Mouse (Mus musculus) bone marrow macrophage, adult 2 months (primary cell): Measurements from ENCODE around the gene Cfap46. TPM values are rescaled to one million over a fixed set of nuclear protein-coding genes. Genes with fewer than 3 reads are reported as not detected.
A peak's percentile ranks its signal among the peaks of the same experiment; 100 is the strongest.
"Not testable (repeated sequence)": the region's sequence is repeated elsewhere in the genome, so short reads cannot be mapped to it uniquely, and the experiment has no call there.

Experiments
- H3K27ac ChIP-seq: 2 replicates; pipeline ENCODE4 v1.5.1; 2012; ENCODE audit warnings: low read depth, low read length; ENCODE audit not compliant: insufficient read depth
- H3K4me1 ChIP-seq: 2 replicates; pipeline ENCODE4 v1.6.1; 2012; ENCODE audit warnings: low read length; ENCODE audit not compliant: control insufficient read depth, insufficient read depth
- H3K4me3 ChIP-seq: 2 replicates; pipeline ENCODE4 v1.5.1; 2012; ENCODE audit warnings: mild to moderate bottlenecking, low read length, moderate library complexity; ENCODE audit not compliant: insufficient read depth
- CTCF ChIP-seq: IDR thresholded peaks from 2 replicates; pipeline ENCODE4 v1.5.1; 2012; ENCODE audit warnings: low read depth, mild to moderate bottlenecking, low read length, moderate library complexity
- POLR2A ChIP-seq: IDR thresholded peaks from 2 replicates; pipeline ENCODE4 v1.6.1; 2012; ENCODE audit warnings: mild to moderate bottlenecking, low read depth, low read length, borderline replicate concordance
- polyA plus RNA-seq: library from polyadenylated mRNA; stranded (reverse); fragments of >200 nt; gene quantifications from 2 replicates; pipeline ENCODE4 v1.2.4, GENCODE M21; 2012; ENCODE audit not compliant: missing spikeins, insufficient read depth, insufficient read length

Gene Cfap46
- polyA plus RNA-seq, 1 experiment = not detected

DNA sequence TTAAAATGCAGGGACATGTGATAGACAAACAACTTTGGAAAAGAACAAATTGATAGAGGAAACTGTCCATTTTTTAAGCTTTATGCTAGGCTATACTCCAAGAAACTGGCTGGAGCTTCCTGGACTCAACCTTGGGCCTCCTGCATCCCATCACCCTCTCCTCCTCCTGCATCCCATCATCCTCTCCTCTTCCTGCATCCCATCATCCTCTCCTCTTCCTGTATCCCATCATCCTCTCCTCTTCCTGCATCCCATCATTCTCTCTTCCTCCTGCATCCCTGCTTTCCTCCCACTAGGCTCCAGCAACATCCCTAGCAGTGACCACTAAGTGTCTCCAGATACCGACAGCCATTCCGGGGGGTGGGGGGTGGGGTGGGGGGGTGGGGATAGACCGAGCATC lies 7.2 kb downstream of the Cfap46 start:
- TF ChIP-seq CTCF (no peak), POLR2A (no peak)
- H3K4me1 ChIP-seq = no peaks in the 10 kb centered on the region
- no peak overlapping the region for H3K4me3 ChIP-seq

DNA sequence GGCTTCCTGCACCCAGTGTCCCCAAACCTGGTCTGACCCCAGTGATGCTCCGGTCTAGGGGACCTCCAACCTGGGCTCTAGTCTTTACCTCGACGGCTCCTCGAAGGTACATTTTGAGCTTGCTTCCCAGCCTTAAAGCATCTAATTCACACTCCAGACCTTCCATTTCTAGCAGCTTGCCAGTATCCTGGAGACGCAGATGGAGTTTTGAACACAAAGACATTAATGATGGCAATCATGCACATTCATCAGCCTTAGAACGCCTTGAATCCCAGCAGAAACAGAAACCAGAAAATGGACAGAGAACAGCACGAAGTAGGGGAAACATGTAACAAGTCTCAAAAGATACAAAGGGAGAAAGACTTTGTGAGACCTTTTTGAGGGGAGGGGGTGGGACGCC lies 16.7 kb downstream of the Cfap46 start:
- no peak for TF ChIP-seq CTCF
- TF ChIP-seq POLR2A = no peak
- H3K27ac ChIP-seq = no peak overlapping the region
- H3K4me1 ChIP-seq = no peaks in the 10 kb centered on the region
- H3K4me3 ChIP-seq = no peak overlapping the region

More for the DNA sequence above, 7.2 kb downstream of the Cfap46 start:
- no peak overlapping the region for H3K27ac ChIP-seq

DNA sequence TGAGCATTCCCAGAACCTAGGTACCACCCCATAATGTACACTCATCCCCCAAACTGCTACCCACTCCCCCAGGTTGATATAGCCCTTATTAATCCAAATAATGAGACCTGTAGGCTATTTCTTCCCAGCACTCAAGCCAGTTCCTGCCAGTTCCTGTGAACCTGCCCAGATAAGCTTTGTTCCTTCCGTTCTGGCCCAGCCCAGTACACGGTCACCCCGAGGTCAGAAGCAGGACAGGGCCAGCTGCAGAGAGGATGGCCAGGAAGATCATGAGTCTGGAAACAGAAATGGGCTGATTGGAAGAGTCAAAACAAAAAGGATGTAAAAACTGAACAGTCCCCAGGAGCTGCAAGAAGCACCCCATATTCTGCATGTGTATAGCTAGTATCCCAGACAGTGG lies 20.3 kb downstream of the Cfap46 start:
- Histone ChIP-seq H3K27ac (no peak overlapping the region), H3K4me1 (no peaks in the 10 kb centered on the region), H3K4me3 (no peak overlapping the region)
- TF ChIP-seq POLR2A (no peak), CTCF (no peak)

DNA sequence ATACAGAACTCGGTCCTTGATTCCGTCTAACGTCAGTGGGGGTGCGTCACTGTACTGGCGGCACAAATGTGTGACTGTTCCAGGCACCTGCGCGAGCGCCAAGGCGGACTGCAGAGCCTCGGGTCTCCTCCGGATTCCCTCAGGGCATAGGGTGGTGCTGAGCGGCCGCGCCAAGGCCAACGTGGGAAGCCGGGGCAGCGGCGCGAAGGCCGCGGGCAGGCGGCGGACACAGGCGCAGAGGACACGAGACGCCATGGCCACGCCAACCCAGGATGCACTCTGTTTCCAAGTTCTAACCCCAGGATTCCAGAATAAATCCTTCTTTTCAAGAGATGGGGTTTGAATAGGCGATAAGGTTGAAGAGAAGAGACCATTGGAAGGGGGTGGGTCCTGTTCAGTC lies 23.7 kb downstream of the Cfap46 start:
- not testable (repeated sequence) for H3K4me1 ChIP-seq, H3K27ac ChIP-seq

DNA sequence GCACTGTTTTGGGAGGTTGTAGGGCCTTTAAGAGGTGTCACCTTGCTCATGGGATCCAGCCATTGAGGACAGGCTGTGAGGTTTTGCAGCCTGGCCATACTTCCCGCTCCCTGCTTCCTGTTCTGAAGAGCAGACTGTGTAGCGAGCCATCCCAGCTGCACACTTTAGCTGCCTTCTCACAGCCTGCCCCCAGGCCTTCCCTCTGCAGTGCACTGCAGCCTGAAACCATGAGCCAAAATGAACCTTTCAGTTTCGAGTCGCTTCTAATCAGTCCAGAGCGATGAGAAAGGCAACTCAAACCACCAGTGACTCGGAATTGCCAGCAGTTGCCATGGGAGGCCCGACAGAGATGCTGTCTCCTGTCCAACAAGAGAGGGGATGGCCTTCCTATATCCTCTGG lies 33.9 kb downstream of the Cfap46 start:
- H3K27ac ChIP-seq = no peak overlapping the region

More for the DNA sequence above, 23.7 kb downstream of the Cfap46 start:
- not testable (repeated sequence) for H3K4me3 ChIP-seq

DNA sequence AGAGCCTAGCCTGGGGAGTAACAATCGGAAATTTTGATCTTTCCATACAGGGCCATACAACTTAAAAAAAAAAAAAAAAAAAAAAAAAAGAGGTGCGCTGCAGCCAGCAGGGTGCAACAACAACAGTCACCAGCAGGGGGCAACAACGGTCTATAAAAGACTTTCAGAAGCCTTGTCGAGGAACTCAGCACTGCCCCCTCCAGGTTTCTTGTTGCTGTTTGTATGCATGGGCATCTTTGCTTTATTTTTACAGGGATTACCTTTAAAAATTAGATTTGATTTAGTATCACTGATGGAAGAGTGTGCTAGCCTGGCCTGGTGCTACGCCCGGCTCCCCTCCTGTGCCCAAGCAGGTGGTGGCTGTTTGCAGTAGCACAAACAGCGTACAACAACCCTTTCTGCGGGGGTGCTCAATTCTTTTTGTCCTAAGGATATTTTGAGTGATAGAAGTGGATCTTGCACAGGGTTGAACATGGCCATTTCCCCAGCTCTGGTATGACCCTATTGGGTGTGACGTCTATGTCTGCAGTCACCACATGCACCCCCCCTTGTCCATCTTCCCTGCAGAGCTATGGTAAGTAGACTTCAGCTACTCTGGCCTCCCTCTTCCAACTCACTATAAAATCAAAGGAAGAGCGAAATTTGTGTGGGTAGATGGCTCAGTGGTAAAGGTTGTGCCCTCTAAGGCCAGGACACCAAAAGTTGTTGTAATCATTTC lies 35.4 kb downstream of the Cfap46 start:
- TF ChIP-seq POLR2A = no peak
- peak; percentile 84 for TF ChIP-seq CTCF
- Histone ChIP-seq H3K4me3 (no peak overlapping the region), H3K4me1 (no peaks in the 10 kb centered on the region), H3K27ac (no peak overlapping the region)

More for the DNA sequence above, 33.9 kb downstream of the Cfap46 start:
- H3K4me1 ChIP-seq = no peaks in the 10 kb centered on the region
- TF ChIP-seq POLR2A (no peak), CTCF (no peak)
- H3K4me3 ChIP-seq = no peak overlapping the region

DNA sequence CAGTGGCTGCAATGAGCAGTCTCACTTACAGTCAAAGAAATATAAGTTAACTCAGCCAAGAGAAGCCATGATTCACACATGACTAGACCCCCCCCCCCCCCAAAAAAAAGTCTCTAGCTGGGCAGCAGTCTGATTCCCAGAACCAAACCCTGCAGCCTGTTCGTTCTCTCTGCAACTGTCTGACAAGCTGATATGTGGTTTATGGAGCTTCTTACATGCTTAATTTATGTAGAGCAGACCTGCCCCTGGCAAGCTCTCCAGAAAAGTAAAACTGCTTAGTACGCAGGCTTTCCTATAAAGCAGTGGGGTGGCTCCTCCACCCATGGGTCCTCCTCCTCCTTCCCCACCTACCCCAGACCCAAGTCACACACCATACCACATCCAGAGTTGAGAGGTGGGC lies 50.2 kb downstream of the Cfap46 start:
- H3K27ac ChIP-seq = no peak overlapping the region
- TF ChIP-seq CTCF = no peak
- no peak for TF ChIP-seq POLR2A

DNA sequence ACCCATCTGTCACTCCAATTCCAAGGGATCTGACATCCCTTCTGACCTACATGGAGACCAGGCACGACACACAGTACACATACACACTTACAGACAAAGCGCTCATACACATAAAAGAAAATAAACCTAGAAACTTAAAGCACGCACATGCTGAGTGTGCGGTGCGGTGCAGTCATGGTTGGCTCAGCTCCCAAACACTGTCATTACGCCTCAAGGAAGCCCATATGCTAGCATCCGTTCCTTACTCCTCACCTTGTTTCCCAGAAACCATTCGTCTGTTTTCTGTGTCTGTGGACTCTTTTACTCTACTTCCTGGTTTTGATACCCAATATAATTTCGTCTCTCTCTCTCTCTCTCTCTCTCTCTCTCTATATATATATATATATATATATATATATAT lies 58.5 kb downstream of the Cfap46 start:
- TF ChIP-seq POLR2A (no peak), CTCF (no peak)

More for the DNA sequence above, 50.2 kb downstream of the Cfap46 start:
- Histone ChIP-seq H3K4me1 (no peaks in the 10 kb centered on the region), H3K4me3 (no peak overlapping the region)

DNA sequence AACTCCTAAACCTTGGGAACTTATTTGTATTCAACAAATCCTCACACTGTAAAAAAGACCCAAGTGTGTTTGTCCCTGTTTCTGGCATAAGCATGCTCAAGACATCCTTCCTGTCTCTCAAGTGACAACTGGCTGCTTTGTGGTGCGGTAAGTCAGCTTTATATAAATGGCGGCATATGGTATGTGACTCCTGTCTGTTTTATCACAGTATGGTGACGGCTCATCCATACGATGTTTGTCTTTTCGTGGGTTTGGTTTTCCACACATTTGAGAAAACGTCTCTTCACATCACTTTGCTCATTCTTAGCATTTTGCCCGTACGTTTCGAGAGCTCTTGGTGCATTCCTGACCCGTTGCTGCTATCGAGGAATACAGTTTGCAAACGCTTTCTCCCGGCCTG lies 61.0 kb downstream of the Cfap46 start:
- TF ChIP-seq CTCF = no peak
- TF ChIP-seq POLR2A = no peak
- H3K4me3 ChIP-seq = no peak overlapping the region
- no peak overlapping the region for H3K27ac ChIP-seq
- H3K4me1 ChIP-seq = no peaks in the 10 kb centered on the region

More for the DNA sequence above, 58.5 kb downstream of the Cfap46 start:
- Histone ChIP-seq H3K4me3 (no peak overlapping the region), H3K27ac (no peak overlapping the region), H3K4me1 (no peaks in the 10 kb centered on the region)

DNA sequence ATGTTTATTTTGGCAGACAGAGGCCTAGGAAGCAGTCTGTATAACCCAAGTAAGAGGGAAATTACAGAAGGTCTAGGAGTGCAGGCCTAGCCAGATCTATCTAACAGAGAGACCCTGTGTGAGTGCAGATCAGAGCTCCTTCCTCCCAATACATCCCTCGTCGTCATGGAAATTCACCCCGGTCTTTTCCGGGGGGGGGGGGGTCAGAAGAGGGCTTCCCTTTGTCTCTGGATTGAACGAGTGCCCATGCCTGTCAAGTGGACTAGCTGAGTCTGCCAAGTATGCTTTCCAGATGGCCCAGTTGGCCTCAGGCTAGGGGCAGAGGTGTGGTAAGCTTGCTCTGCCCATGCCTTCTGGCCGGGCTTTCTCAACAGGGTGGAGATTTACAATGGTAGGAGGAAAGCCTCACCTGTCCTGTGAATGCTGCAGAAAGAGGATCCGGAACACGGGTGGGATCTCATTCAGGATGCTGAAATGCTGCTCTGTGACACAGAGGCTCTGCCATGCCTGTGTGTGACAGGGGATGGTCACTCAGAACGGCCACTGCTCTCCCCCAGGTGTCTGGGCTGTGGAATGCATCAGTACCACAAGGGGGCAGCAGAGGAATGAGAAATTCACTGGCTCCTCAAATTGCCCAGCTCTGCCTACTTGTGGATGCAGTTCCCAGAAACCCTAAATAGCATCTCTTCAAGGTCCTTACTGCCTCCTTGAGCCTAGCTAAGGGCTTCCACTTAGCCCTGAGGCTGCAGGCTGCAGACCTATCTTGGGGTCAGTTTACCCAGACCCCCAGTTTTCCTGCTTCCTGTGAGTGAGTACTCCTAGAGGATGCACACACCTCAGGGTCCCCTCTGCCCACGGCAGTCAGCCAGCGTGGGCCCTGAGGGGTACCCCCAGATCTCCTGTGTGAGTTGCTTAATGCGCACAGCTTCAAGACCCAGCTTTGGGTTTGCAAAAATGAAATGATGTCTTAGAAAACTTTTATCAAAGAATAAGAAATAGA lies 67.5 kb downstream of the Cfap46 start:
- Histone ChIP-seq H3K27ac (no peak overlapping the region), H3K4me3 (no peak overlapping the region), H3K4me1 (no peaks in the 10 kb centered on the region)
- no peak for TF ChIP-seq POLR2A
- peak; percentile 77 for TF ChIP-seq CTCF
